Mouse (Mus musculus) inflammation-experienced regulatory T-cells, adult 6 months (primary cell): ENCODE results near the gene Slc1a5. TPM values are rescaled to one million over a fixed set of nuclear protein-coding genes. Genes with fewer than 3 reads are reported as not detected.

Source experiments
- ATAC-seq: one replicate; pipeline ENCODE4 v1.8.0; 2017
- polyA plus RNA-seq, 3 experiments: library from polyadenylated mRNA; unstranded; fragments of 100-300 nt; shearing (Covaris generic); gene quantifications; one replicate each; pipeline ENCODE4 v1.2.1; 2017

The Slc1a5 gene
- 100 to 1,000 TPM; 134 to 155 (median 155) TPM for polyA plus RNA-seq

- ATAC-seq = peak; percentile 89
These were observed at the start of gene Slc1a5 for GRCm38 (mm10) chr7:16780825-16781554. Gene Slc1a5 (plus strand): TSS chr7:16781340.

GRCm38 (mm10) chr7:16731893-16732422 is 49.2 kb upstream of the Slc1a5 start:
- no peak for ATAC-seq

GRCm38 (mm10) chr7:16737606-16738072 is 43.5 kb upstream of the Slc1a5 start:
- no peak for ATAC-seq

- peak; percentile 99 for ATAC-seq
These were observed 43.0 kb upstream of the Slc1a5 start, which contains the start of gene Ap2s1 for GRCm38 (mm10) chr7:16738073-16738696. Gene Ap2s1 (plus strand): TSS chr7:16738410.

GRCm38 (mm10) chr7:16739056-16739604 is 42.0 kb upstream of the Slc1a5 start:
- no peak for ATAC-seq

- no peak for ATAC-seq
These were observed 35.8 kb upstream of the Slc1a5 start for GRCm38 (mm10) chr7:16745373-16745772.

GRCm38 (mm10) chr7:16746093-16746492 is 35.0 kb upstream of the Slc1a5 start:
- ATAC-seq = peak; percentile 52

- ATAC-seq = no peak
These were observed 33.5 kb upstream of the Slc1a5 start for GRCm38 (mm10) chr7:16747656-16748055.

- ATAC-seq = no peak
These were observed 29.1 kb upstream of the Slc1a5 start for GRCm38 (mm10) chr7:16752016-16752415.

- no peak for ATAC-seq
These were observed 25.6 kb upstream of the Slc1a5 start for GRCm38 (mm10) chr7:16755362-16756017.

GRCm38 (mm10) chr7:16758872-16759574 is 22.1 kb upstream of the Slc1a5 start:
- no peak for ATAC-seq

- ATAC-seq = peak; percentile 32
These were observed 20.8 kb upstream of the Slc1a5 start for GRCm38 (mm10) chr7:16760292-16760691.

GRCm38 (mm10) chr7:16761005-16761481 is 20.1 kb upstream of the Slc1a5 start:
- ATAC-seq = no peak

GRCm38 (mm10) chr7:16761630-16762029 is 19.5 kb upstream of the Slc1a5 start:
- no peak for ATAC-seq

- ATAC-seq = no peak
These were observed 17.5 kb upstream of the Slc1a5 start for GRCm38 (mm10) chr7:16763463-16764218.

- ATAC-seq = no peak
These were observed 14.7 kb upstream of the Slc1a5 start for GRCm38 (mm10) chr7:16766443-16766842.

- ATAC-seq = no peak
These were observed 5.3 kb upstream of the Slc1a5 start for GRCm38 (mm10) chr7:16775888-16776287.

- no peak for ATAC-seq
These were observed 1.1 kb upstream of the Slc1a5 start for GRCm38 (mm10) chr7:16780076-16780475.

- ATAC-seq = no peak
These were observed 345 bp downstream of the Slc1a5 start for GRCm38 (mm10) chr7:16781555-16781815.

- peak; percentile 5 for ATAC-seq
These were observed 845 bp downstream of the Slc1a5 start for GRCm38 (mm10) chr7:16781816-16782554.
